Mouse (Mus musculus) intestine, embryonic 16.5 days (tissue): ENCODE results near the gene Rnf182. TPM values are rescaled to one million over a fixed set of nuclear protein-coding genes. Genes with fewer than 3 reads are reported as not detected.

Source experiments
- ATAC-seq: fragments of 200-750 bp; cut with Nextera tagmentation; 2 replicates; pipeline ENCODE4 v1.8.0; 2017; ENCODE audit warnings: moderate TSS enrichment, moderate library complexity
- H3K27ac ChIP-seq: fragments of 300-500 bp; sonication (generic); 2 replicates; pipeline ENCODE4 v1.5.1; 2014; ENCODE audit warnings: mild to moderate bottlenecking, low read length
- H3K27me3 ChIP-seq: fragments of 300-500 bp; sonication (generic); replicated peaks from 2 replicates; pipeline ENCODE4 v1.6.1; 2014; ENCODE audit warnings: low read length, control low read depth, mixed read lengths; ENCODE audit not compliant: control insufficient read depth, insufficient read depth
- H3K36me3 ChIP-seq: fragments of 300-500 bp; sonication (generic); 2 replicates; pipeline ENCODE4 v1.6.1; 2014; ENCODE audit warnings: low read length, control low read depth; ENCODE audit not compliant: control insufficient read depth, insufficient read depth
- H3K4me1 ChIP-seq: fragments of 300-500 bp; sonication (generic); 2 replicates; pipeline ENCODE4 v1.6.1; 2014; ENCODE audit warnings: low read length, control low read depth, mixed read lengths; ENCODE audit not compliant: control insufficient read depth, insufficient read depth
- H3K4me2 ChIP-seq: fragments of 300-500 bp; sonication (generic); 2 replicates; pipeline ENCODE4 v1.6.1; 2014; ENCODE audit warnings: low read depth, low read length, control low read depth
- H3K4me3 ChIP-seq: fragments of 300-500 bp; sonication (generic); 2 replicates; pipeline ENCODE4 v1.5.1; 2014; ENCODE audit warnings: mild to moderate bottlenecking, low read length
- H3K9ac ChIP-seq: fragments of 300-500 bp; sonication (generic); 2 replicates; pipeline ENCODE4 v1.6.1; 2014; ENCODE audit warnings: low read depth, low read length
- H3K9me3 ChIP-seq: fragments of 300-500 bp; sonication (generic); 2 replicates; pipeline ENCODE4 v1.6.1; 2016; ENCODE audit warnings: low read length, control low read depth; ENCODE audit not compliant: control insufficient read depth
- WGBS: fragments of 180-500 bp; shearing (Covaris S2); extraction: QIAGEN DNeasy Blood & Tissue Kit; methylation state at CpG from one replicate; pipeline ENCODE4 v1.1.7; 2014; 5-methylcytosine and 5-hydroxymethylcytosine counted together
- polyA plus RNA-seq: library from polyadenylated mRNA; unstranded; fragments of >200 nt; fragmentation: Nextera tagmentation; extraction: Ambion mirVana; gene quantifications from 2 replicates; pipeline ENCODE4 v1.2.1, GENCODE M21; 2015

Gene Rnf182
- polyA plus RNA-seq, 1 experiment from 2014 or later = 1.1 TPM

DNA sequence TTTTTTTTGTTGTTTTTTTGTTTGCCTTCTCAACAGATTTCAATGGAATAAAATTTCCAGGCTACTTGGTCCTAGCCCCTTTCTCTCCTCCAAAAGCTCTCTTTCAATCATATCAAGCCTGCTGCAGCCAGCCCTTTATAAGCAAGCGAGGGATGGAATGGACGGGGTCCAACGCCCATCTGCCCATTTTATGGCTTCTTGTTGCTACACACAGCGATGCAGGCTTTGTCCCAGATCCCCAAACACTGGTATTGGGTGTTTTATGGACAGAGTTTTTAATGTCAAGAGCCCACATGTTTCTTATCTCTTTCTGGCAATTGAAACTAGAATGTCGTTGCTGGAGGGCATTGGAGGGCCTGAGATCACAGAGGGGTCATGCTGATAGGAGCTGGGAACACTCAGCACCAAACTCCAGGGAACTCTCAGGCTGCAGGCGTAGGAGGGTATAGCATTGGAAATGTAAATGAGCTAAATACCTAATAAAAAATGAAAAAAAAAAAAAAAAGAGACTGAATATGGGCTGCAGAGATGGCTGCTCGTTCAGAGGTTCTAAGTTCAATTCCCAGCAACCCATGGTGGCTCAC lies 89.1 kb downstream of the Rnf182 start:
- 54% methylated on average over 7 of the region's 7 CpGs for WGBS
- no peak overlapping the region for H3K4me3 ChIP-seq
- no peaks in the 10 kb centered on the region for H3K4me1 ChIP-seq
- H3K4me2 ChIP-seq = no peak overlapping the region
- no peak for ATAC-seq
- H3K9ac ChIP-seq = no peak overlapping the region
- no peaks in the 10 kb centered on the region for H3K36me3 ChIP-seq
- no peaks in the 10 kb centered on the region for H3K27me3 ChIP-seq
- no peak overlapping the region for H3K27ac ChIP-seq
- H3K9me3 ChIP-seq = no peaks in the 10 kb centered on the region

DNA sequence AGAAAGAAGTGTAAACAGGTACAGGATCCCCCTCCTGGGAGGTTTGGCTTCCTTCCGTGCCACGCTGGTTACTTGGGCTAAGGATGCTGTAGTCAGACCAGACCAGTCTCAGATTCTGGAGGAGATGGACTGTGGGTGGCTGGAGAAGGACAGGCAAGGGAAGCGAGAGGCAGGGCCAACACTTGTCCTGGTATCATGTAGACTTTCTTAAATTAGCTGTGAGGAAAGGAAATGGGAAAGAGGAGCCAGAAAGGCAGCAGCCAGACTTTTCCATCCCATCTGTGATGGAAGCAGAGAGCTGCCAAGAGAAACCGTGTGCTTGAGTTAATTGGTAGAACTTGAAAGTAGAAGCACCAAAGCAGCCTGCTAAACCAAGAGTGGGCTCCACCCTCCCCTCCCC lies 90.9 kb downstream of the Rnf182 start:
- ATAC-seq = no peak
- Histone ChIP-seq H3K27ac (no peak overlapping the region), H3K4me1 (no peaks in the 10 kb centered on the region), H3K36me3 (no peaks in the 10 kb centered on the region), H3K9me3 (no peaks in the 10 kb centered on the region), H3K4me2 (no peak overlapping the region), H3K9ac (no peak overlapping the region), H3K4me3 (no peak overlapping the region), H3K27me3 (no peaks in the 10 kb centered on the region)
- 71% methylated on average over 4 of the region's 4 CpGs for WGBS

DNA sequence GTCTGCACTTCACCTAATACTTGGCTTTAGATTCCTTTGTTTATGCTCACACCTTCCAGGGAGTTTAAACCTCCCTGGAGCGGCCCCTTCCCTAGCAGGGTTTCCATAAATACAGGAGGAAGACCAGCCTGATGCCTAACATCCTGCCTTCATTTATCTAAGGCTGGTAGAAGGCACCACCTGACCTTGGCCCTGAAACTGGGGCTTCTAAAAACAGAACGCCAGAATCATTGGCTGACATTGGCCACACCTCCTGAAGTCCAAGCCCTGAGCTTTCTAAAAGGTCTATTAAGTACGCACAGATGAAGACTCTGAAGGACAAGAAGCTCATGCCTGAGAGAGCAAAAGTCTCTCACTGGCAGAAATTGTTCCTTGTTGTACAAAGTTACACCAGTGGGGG lies 94.0 kb downstream of the Rnf182 start:
- WGBS = 50% methylated on average over 3 of the region's 3 CpGs
- ATAC-seq = no peak
- H3K27me3 ChIP-seq = no peaks in the 10 kb centered on the region

DNA sequence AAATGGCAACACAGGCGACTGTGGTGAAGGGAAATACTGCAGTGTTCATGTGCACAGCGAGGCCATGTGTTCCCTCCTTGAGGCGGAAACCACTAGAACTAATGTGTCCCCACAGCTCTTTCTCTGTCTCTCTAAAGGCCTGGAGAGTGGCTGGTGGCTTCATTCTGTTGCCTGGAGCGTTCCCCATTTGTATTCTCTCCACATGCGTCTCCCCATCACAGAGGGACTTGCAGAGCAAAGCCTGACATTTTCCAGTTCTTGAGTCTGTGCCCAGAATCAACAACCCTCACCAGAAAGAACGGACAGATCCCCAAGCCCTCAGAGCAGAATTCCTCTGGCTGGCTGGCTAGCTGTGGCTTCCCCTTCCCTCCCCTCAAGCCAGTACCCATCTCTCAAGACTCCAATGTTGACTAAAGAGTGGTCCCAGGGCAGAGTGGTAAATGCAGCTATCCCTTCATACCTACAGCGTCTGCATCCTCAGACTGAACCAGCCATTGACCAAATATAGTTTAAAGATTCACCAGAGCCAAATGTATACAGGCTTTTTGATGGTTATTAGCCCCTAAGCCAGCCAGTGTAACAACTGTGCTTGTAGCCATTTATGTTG lies 96.3 kb downstream of the Rnf182 start:
- H3K36me3 ChIP-seq = no peaks in the 10 kb centered on the region
- 69% methylated on average over 7 of the region's 7 CpGs for WGBS
- no peak overlapping the region for H3K9ac ChIP-seq
- ATAC-seq = no peak
- H3K9me3 ChIP-seq = no peaks in the 10 kb centered on the region
- H3K4me2 ChIP-seq = no peak overlapping the region
- no peak overlapping the region for H3K27ac ChIP-seq
- H3K4me1 ChIP-seq = no peaks in the 10 kb centered on the region
- no peaks in the 10 kb centered on the region for H3K27me3 ChIP-seq
- H3K4me3 ChIP-seq = no peak overlapping the region

More for the DNA sequence above, 94.0 kb downstream of the Rnf182 start:
- Histone ChIP-seq H3K9ac (no peak overlapping the region), H3K4me2 (no peak overlapping the region), H3K36me3 (no peaks in the 10 kb centered on the region), H3K4me3 (no peak overlapping the region), H3K4me1 (no peaks in the 10 kb centered on the region), H3K27ac (no peak overlapping the region), H3K9me3 (no peaks in the 10 kb centered on the region)

DNA sequence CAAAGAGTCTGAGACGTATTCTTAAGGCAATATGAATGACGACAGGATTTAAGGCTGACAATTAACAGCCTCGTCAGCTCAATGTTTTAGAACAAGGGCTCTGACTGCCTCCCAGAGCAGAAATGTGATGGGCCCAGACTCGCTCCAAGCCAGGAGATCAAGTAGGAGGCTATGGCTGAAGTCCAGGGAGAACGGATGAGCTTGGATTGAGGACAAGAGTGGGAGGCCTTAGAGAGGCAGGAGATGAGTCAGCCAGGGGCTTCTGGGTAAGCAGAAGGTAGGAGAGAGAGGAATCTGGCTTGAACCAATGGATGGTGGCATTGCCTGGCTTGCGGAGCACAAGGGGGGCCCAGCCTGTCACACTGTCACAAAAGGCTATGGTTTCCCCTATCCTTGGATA lies 99.2 kb downstream of the Rnf182 start:
- Histone ChIP-seq H3K4me2 (no peak overlapping the region), H3K36me3 (no peaks in the 10 kb centered on the region), H3K4me3 (no peak overlapping the region), H3K9ac (no peak overlapping the region), H3K9me3 (no peaks in the 10 kb centered on the region), H3K27ac (no peak overlapping the region), H3K4me1 (no peaks in the 10 kb centered on the region), H3K27me3 (no peaks in the 10 kb centered on the region)
- ATAC-seq = no peak
- WGBS = 77% methylated on average over 6 of the region's 6 CpGs

DNA sequence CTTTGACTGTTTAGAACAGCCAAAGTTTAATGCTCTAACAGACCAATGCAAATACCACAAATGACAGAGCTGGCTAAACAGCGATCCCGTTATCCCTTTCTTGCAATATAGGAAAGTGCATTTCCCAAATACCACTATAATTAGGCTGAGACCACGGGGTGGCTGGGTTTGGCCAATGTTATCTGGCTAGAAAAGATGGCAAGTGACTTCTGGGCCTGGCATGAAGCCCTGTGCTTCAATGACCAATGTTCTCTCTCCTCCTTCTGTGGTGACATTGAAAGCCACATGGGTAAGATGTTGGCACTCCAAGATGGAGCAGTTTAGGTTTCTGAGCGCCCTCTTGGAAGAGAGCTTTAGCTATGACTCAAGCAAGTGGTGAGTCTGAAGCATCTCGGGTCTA lies 100.0 kb downstream of the Rnf182 start:
- Histone ChIP-seq H3K9ac (no peak overlapping the region), H3K9me3 (no peaks in the 10 kb centered on the region), H3K36me3 (no peaks in the 10 kb centered on the region), H3K4me2 (no peak overlapping the region), H3K4me1 (no peaks in the 10 kb centered on the region), H3K4me3 (no peak overlapping the region), H3K27me3 (no peaks in the 10 kb centered on the region), H3K27ac (no peak overlapping the region)
- no peak for ATAC-seq
- WGBS = 89% methylated on average over 5 of the region's 5 CpGs

DNA sequence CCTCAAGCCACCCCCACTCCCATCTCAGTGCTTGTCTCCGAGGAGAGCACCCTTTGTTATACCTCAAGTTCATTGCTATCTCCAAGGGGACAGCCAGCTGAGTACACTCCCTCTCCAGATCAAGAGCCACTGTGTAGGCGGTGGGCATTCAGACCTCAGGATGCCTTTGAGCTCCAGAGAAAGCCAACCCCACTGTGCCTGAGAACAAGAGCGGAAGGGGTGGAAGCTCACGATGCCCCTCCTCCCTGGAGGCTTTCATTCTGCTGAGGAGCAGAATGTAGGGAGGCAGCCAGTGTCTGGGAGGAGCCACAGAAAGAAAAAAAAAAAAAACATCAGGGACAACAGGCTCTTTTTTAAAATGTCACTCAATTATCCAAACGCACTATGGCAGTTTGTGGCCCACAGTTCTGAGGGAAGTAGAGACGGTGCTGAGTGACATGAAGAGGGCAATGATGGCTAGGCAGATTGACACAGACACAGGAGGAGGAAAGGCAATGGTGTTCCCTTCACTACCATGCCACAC lies 101.1 kb downstream of the Rnf182 start:
- no peak overlapping the region for H3K4me2 ChIP-seq
- H3K9me3 ChIP-seq = no peaks in the 10 kb centered on the region
- no peak overlapping the region for H3K9ac ChIP-seq
- H3K27ac ChIP-seq = no peak overlapping the region
- WGBS = 61% methylated on average over 6 of the region's 6 CpGs
- no peak overlapping the region for H3K4me3 ChIP-seq
- no peaks in the 10 kb centered on the region for H3K36me3 ChIP-seq
- no peak for ATAC-seq
- no peaks in the 10 kb centered on the region for H3K27me3 ChIP-seq
- no peaks in the 10 kb centered on the region for H3K4me1 ChIP-seq

DNA sequence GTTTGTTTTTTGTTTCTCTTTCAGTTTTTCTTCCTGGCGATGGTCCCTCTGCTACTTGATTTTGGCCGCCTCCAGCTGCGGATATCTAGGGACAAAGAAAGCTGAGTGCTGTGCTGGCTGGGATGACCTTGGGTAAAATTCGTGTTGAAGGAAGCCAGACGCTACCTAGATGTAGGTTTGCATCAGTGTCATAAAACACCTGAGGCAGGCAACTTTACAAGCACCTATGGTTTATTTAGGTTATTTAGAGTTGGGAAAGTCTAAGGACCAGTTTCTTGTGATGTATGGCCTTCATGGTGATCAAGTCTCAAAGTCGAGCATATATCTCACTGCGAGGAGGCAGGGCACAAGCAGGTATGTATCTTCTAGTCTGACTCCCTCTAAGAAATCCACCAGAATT lies 102.7 kb downstream of the Rnf182 start:
- 90% methylated on average over 7 of the region's 7 CpGs for WGBS
- Histone ChIP-seq H3K27me3 (no peaks in the 10 kb centered on the region), H3K4me3 (no peak overlapping the region), H3K9me3 (no peaks in the 10 kb centered on the region), H3K4me2 (no peak overlapping the region), H3K4me1 (no peaks in the 10 kb centered on the region), H3K27ac (no peak overlapping the region), H3K36me3 (no peaks in the 10 kb centered on the region), H3K9ac (no peak overlapping the region)
- no peak for ATAC-seq

DNA sequence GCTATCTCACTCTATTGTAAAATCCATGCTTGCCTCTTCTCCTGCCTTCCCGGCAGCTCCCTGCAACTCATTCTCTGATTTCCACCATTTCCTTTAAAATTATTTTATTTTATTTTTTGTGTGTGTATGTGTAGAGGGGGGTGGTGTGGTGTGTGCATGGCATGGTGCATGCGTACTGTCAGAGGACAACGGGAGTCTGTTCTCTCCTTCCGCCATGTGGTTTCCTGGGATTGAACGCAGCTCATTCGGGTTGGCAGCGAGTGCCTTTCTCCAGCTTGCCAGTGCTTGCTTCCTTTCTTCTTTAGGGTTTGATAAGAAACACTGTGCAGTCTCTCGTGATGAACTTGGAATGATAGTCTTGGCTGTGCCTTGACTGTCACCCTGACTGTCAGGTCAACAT lies 105.0 kb downstream of the Rnf182 start:
- WGBS = 70% methylated on average over 8 of the region's 8 CpGs
- no peak overlapping the region for H3K27ac ChIP-seq
- no peaks in the 10 kb centered on the region for H3K9me3 ChIP-seq

More for the DNA sequence above, 105.0 kb downstream of the Rnf182 start:
- no peaks in the 10 kb centered on the region for H3K4me1 ChIP-seq
- no peak for ATAC-seq
- no peak overlapping the region for H3K4me2 ChIP-seq
- H3K9ac ChIP-seq = no peak overlapping the region
- H3K27me3 ChIP-seq = no peaks in the 10 kb centered on the region
- H3K36me3 ChIP-seq = no peaks in the 10 kb centered on the region
- no peak overlapping the region for H3K4me3 ChIP-seq
